Mouse (Mus musculus) ES-E14 (cell line): Measurements from ENCODE around the gene Hist1h2ap. TPM values are rescaled to one million over a fixed set of nuclear protein-coding genes. Genes with fewer than 3 reads are reported as not detected.
"Not testable (repeated sequence)": the region's sequence is repeated elsewhere in the genome, so short reads cannot be mapped to it uniquely, and the experiment has no call there.

Source experiments
- DNase-seq: peaks from one replicate; pipeline ENCODE4 v3.0.0-alpha.2; 2013; ENCODE audit warnings: low read depth, low spot score
- H3K27ac ChIP-seq: 2 replicates; pipeline ENCODE4 v1.5.1; 2012; ENCODE audit warnings: low read depth, mild to moderate bottlenecking, low read length, moderate library complexity, mixed read lengths; ENCODE audit not compliant: poor library complexity, insufficient read depth, severe bottlenecking
- H3K36me3 ChIP-seq: 2 replicates; pipeline ENCODE4 v1.6.1; 2012; ENCODE audit warnings: mild to moderate bottlenecking, low read length, moderate library complexity, mixed read lengths; ENCODE audit not compliant: control insufficient read depth, poor library complexity, insufficient read depth, severe bottlenecking
- H3K4me1 ChIP-seq, 2 experiments: fragments of 150-350 bp in 1 of 2; sonication (generic) in 1 of 2; 2 replicates each; pipeline ENCODE4 v1.6.1; 2012; ENCODE audit warnings: low read length in 2 of 2, mild to moderate bottlenecking in 1 of 2, mixed read lengths in 1 of 2; ENCODE audit not compliant: control insufficient read depth in 2 of 2, insufficient read depth in 2 of 2, poor library complexity in 1 of 2
- H3K4me3 ChIP-seq, 2 experiments: fragments of 150-350 bp in 1 of 2; sonication (generic) in 1 of 2; 2 replicates each; pipeline ENCODE4 v1.5.1; 2012; ENCODE audit warnings: low read length in 2 of 2, low read depth in 1 of 2, mild to moderate bottlenecking in 1 of 2, mixed read lengths in 1 of 2; ENCODE audit not compliant: insufficient read depth in 1 of 2, poor library complexity in 1 of 2, severe bottlenecking in 1 of 2
- H3K9ac ChIP-seq: 2 replicates; pipeline ENCODE4 v1.6.1; 2012; ENCODE audit warnings: low read depth, mild to moderate bottlenecking, low read length, mixed read lengths; ENCODE audit not compliant: poor library complexity, insufficient read depth, severe bottlenecking
- H3K9me3 ChIP-seq: fragments of 150-350 bp; sonication (generic); 2 replicates; pipeline ENCODE4 v1.6.1; 2012; ENCODE audit warnings: low read depth, mild to moderate bottlenecking, low read length; ENCODE audit not compliant: control insufficient read depth, insufficient read depth
- CHD2 ChIP-seq: IDR thresholded peaks from 2 replicates; pipeline ENCODE4 v1.6.1; 2014; ENCODE audit warnings: mild to moderate bottlenecking, low read depth, low read length, inconsistent platforms
- HCFC1 ChIP-seq: IDR thresholded peaks from 2 replicates; pipeline ENCODE4 v1.6.1; 2012; ENCODE audit warnings: low read length, inconsistent platforms, borderline replicate concordance; ENCODE audit not compliant: insufficient read depth
- MAFK ChIP-seq: IDR thresholded peaks from 2 replicates; pipeline ENCODE4 v1.6.1; 2014; ENCODE audit warnings: mild to moderate bottlenecking, low read depth, low read length, inconsistent platforms; ENCODE audit not compliant: insufficient read depth
- ZC3H11A ChIP-seq: IDR thresholded peaks from 2 replicates; pipeline ENCODE4 v1.6.1; 2012; ENCODE audit warnings: low read depth, mild to moderate bottlenecking, inconsistent platforms, low read length, borderline replicate concordance
- ZNF384 ChIP-seq: IDR thresholded peaks from 2 replicates; pipeline ENCODE4 v1.6.1; 2012; ENCODE audit warnings: low read depth, low read length, inconsistent platforms
- in situ Hi-C, 2 experiments: fragments of 600-800 bp; cut with MboI; formaldehyde crosslinking; loops; one replicate each; pipeline ENCODE4 v1.15.1; 2025; ENCODE audit warnings: low sequenced_read_pairs in 2 of 2, inconsistent platforms in 1 of 2; ENCODE audit not compliant: unreplicated experiment in 2 of 2
- total RNA-seq: library from RNA; depleted of rRNA; stranded (reverse); fragments of 300-350 nt; gene quantifications from 2 replicates; pipeline ENCODE4 v1.2.3, GENCODE M21; 2012

Gene Hist1h2ap
- total RNA-seq, 1 experiment = 3,578 TPM

- H3K36me3 ChIP-seq, H3K4me1 ChIP-seq, H3K9me3 ChIP-seq, H3K4me3 ChIP-seq, in situ Hi-C loops, H3K9ac ChIP-seq, DNase-seq, H3K27ac ChIP-seq: not testable (repeated sequence)
Observed at GRCm38 (mm10) chr13:21797163-21797562, 36.1 kb downstream of the Hist1h2ap start.

- Histone ChIP-seq H3K4me3 (no peak overlapping the region), H3K4me1 (peaks cover 5% of the 10 kb centered on the region in 2 experiments; a peak in 2 of 4 replicates), H3K9me3 (no peaks in the 10 kb centered on the region), H3K9ac (no peak overlapping the region), H3K27ac (no peak overlapping the region), H3K36me3 (no peaks in the 10 kb centered on the region)
- in situ Hi-C loops = no loop called here
- no peak for DNase-seq
- TF ChIP-seq ZNF384 (no peak), MAFK (0 out of 2 replicates have a peak, but pooled peaks have one; percentile 17)
Observed at GRCm38 (mm10) chr13:21795584-21795983, 37.7 kb downstream of the Hist1h2ap start.

- TF ChIP-seq ZNF384 (no peak), CHD2 (no peak), HCFC1 (no peak), MAFK (no peak), ZC3H11A (no peak)
- H3K9ac ChIP-seq = peak overlapping the region; percentile 20; the same call in 1 of the 2 replicates
- in situ Hi-C loops = no loop called here
- H3K27ac ChIP-seq = peak overlapping the region; percentile 64; the same call in 1 of the 2 replicates
- H3K4me3 ChIP-seq = peak overlapping the region; percentile 8 to 19; a peak in 2 of 4 replicates
- no peaks in the 10 kb centered on the region for H3K36me3 ChIP-seq
- DNase-seq = peak; percentile 59
- no peaks in the 10 kb centered on the region for H3K9me3 ChIP-seq
- H3K4me1 ChIP-seq = peaks cover 7% of the 10 kb centered on the region in 2 experiments; a peak in 3 of 4 replicates
Observed at GRCm38 (mm10) chr13:21790601-21791283, 42.6 kb downstream of the Hist1h2ap start.

GRCm38 (mm10) chr13:21789925-21790324, 43.4 kb downstream of the Hist1h2ap start:
- Histone ChIP-seq H3K9ac (no peak overlapping the region), H3K27ac (no peak overlapping the region; the same call in 1 of the 2 replicates), H3K4me1 (peaks cover 7% of the 10 kb centered on the region in 2 experiments; a peak in 3 of 4 replicates), H3K4me3 (no peak overlapping the region), H3K9me3 (no peaks in the 10 kb centered on the region), H3K36me3 (no peaks in the 10 kb centered on the region)
- no peak for DNase-seq
- in situ Hi-C loops = no loop called here
- TF ChIP-seq ZNF384 (no peak), CHD2 (no peak), MAFK (no peak), ZC3H11A (no peak), HCFC1 (no peak)
